Mouse (Mus musculus) heart, postnatal 10 days (tissue): ENCODE results near the gene Serp1. TPM values are rescaled to one million over a fixed set of nuclear protein-coding genes. Genes with fewer than 3 reads are reported as not detected.

Source experiments
- DNase-seq, 2 experiments: peaks; one replicate each; pipeline ENCODE4 v3.0.0; 2021
- intact Hi-C: fragments of 180-260 bp; cut with DNase I; formaldehyde crosslinking; loops from one replicate; pipeline ENCODE4 v1.15.1; 2025
- total RNA-seq, 2 experiments: library from RNA; stranded (reverse); gene quantifications; 2 replicates each; pipeline ENCODE4 v1.2.3; 2021

Serp1 gene
- 10 to 100 TPM; 20.7 to 21.4 TPM for total RNA-seq

DNA sequence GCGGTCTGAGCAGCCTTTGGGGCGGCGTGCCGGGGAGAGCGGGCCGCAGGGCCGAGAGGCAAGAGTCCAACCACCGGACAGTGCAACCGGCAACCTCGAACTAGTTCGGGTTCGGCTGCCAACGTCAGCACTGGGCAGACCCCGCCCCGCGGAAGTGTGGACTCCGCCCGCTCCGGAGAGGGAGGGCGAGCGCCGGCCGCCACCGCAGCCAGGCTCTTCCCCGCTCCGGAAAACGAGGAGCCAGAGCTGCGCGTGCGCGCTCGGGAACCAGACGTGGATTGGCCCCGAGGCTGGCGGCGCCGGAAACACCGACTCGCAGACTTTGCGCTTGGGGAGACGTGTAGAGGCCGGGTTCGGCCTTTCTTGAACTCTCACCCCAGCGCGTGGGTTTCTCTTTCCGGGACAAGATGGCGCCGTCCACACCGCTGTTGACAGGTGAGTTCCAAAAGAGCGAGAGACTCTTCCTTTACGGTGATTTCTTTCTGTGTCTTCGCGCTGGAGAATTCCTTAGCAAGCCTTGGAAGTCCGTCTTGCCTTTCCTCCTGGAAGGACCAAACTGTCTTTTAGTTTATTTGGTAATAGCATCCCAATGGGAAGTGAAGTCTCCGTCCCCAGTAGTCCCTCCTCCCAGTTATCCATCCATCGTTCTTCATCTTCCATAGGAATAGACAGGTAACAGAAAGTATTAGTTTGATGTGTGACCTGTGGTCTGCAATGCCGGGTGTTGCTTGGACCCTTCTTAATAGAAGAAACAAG, at the start of gene Serp1, which contains the start of gene Eif2a:
Gene Serp1, minus strand, starts transcription at position 241 of the 756 bp plus-strand sequence.
Gene Eif2a, plus strand, starts transcription at position 170 of the 756 bp plus-strand sequence.
- intact Hi-C loops = loop anchor here (2.0 to 5.0 kb wide), 3 partner anchors 51 to 679 kb away; partner anchors contain the start of genes Pfn2 and Selenot
- peak; percentile 99 for DNase-seq

DNA sequence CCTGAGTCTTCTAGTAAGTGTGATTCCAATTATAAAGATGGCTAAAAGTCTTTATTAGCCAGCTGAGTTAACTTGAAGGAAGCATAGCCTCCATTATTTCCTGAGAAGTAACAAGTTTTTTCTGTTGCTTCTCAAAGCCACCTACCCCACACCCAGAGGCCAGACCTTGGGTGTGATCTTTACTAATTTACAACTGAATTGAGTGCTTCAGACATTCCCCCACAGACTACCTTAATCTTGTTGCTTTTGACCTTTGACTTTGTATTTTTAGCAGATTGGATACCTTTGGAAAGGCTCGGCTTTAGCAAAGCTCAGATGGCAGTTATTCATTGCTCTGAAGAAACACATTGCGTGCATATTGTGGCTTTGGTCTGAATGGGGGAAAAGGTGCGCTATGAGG, 45.1 kb upstream of the Serp1 start:
- intact Hi-C loops = no loop called here
- no peak for DNase-seq

GRCm38 (mm10) chr3:58561437-58561836, 35.7 kb upstream of the Serp1 start:
- peak; percentile 10 to 19 for DNase-seq
- intact Hi-C loops = no loop called here

DNA sequence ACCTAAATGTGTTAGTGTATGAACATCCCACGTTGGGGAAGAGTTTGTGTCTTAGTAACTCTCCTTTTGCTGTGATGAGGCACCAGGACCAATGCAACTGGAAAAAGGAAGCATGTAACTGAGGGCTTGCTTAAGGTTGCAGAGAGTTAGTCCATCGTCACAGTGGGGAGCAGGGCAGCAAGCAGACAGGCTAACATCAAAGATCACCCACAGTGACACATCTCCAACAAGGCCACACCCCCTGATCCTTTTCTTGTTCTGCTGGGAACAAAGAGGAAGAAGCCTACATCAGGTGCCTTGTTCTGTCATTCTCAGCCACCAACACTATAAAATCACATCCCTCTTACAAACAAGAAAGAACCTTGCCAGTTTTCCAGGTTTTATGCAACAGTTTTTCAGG, 34.2 kb upstream of the Serp1 start:
- DNase-seq = no peak
- intact Hi-C loops = no loop called here

GRCm38 (mm10) chr3:58556649-58557048, 31.0 kb upstream of the Serp1 start:
- no peak for DNase-seq
- intact Hi-C loops = no loop called here

DNA sequence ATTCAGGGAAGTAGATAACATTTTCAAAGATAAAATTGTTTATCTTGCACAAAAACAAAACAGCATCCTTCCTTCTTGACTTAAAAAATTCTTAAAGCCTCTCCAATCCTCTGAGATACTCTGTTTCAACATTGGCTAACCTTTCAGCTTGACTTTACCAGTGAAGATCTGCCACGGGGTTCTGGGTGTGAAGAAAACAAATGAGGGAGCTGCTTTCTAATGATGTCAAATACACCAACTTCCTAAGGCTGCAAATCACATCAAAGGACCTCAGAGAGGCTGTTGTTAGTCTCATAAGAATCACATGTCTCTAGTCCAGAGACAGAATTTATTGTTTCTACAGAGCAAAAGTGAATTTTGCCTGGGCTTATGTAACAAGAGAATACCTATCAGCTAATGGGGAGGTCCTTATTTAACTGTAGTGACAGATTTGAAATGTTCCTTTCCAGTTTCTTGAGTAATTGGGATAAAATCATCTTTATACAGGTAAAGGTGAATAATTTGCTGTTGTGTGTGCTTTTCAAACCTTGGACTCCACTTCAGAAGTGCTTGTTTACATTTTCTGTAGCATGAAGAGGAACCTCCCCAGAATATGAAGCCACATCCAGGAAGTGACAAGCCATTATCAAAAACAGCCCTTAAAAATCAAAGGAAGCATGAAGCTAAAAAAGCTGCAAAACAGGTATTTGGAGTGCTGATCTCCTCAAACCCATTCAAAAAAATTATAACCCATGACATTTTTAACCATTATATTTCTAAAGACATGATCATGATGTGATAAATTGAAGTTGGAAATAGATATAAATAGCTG, 26.5 kb upstream of the Serp1 start:
- intact Hi-C loops = no loop called here
- DNase-seq = no peak

DNA sequence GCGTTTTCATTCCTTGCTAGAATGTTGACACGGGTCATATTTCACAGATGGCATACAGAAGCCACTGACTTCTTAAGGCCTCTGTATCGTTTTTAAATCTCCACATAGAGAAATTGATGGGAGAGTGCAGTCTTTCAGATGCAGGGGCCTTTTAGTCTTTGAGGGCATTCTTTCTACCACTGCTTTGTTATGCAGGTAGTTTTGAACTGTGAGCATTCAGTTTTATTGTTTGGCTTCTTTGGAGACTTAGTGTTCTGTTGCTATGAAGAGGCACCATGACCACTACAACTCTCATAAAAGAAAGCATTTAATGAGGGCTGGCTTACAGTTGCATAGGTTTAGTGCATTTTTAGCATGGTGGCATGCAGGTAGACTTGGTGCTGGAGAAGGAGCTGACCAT, 10.9 kb upstream of the Serp1 start:
- intact Hi-C loops = no loop called here
- no peak for DNase-seq

GRCm38 (mm10) chr3:58526408-58526737, 681 bp upstream of the Serp1 start:
- intact Hi-C loops = loop anchor here (2.0 to 5.0 kb wide), 2 partner anchors 50 to 679 kb away; partner anchors contain the start of genes Pfn2 and Selenot
- DNase-seq = no peak

DNA sequence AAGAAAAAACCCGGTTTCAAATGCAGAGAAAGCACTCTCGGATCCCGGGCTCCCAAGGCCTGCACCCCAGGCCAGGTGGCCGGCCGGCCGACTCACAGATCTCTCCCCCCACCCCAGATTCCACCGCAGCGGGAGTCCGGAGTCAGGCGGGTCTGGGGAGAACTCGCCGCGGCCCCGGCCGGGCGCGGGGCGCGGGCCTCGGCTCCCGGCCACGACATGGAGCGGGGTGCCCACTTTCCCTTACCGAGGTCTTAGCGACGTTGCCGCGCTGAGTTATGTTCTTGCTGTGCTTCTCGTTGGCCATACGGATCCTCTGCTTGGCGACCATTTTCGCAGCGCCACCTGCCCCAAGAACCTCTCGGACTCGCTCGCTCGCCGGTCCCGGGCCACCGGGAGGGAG, 526 bp downstream of the Serp1 start:
- no peak for DNase-seq
- intact Hi-C loops = loop anchor here (2.0 to 5.0 kb wide), 2 partner anchors 108 to 678 kb away; partner anchors contain the start of gene Pfn2

DNA sequence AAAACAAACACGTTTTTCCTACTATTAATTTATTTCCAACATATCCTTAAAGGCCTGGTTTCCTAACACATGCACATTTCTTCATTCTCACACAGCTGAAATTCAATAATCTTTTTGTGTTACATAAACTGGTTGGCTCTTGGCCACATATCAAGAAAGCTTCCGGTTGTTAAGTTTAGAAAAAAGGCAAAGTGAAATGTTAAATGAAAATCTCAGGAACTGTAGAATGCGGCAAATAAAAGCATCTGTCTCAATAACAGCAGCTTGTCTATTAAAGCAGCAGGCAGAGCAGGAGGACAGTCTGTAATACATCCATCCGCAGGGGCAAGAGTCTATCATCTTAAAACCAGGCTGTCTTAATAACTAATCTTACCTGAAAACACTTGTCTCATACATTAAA, 1.4 kb downstream of the Serp1 start:
- DNase-seq = peak in 1 of 2 experiments; percentile 16
- intact Hi-C loops = loop anchor here (2.0 kb wide), 1 partner anchor 107 kb away; no protein-coding TSS in a partner anchor

DNA sequence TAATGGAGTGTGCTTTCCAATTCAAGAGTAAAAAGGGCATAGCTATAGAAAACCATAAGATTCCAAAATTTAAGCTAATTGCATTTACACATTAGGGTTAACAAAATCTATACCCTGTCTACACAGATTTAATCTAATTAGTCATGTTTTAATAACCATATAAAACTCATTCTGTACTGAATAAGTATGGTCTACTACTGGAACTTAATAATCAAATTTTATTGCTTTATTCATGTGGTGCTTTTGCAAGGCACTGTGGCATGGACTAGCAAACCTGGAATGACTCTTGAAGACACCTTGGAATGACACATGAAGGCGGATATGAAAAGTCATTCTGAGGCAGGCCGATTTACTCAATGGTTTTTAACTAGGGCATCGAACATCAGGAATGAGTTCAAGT, 2.3 kb downstream of the Serp1 start:
- intact Hi-C loops = no loop called here
- DNase-seq = no peak

DNA sequence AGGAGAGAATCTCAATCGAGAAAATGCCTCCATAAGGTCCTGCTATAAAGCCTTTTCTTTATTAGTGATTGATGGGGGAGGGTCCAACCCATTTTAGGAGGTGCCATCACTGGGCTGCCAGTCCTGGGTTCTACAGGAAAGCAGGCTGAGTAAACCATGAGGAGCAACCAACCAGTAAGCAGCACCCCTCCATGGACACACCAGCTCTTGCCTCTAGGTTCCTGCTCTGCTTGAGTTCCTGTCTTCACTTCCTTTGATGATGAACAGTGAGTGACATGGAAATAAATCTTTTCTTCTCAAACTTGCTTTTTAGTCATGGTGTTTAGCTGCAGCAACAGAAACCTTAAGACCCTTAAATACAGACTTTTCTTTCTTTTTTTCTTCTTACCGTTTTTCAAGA, 4.3 kb downstream of the Serp1 start:
- intact Hi-C loops = no loop called here
- no peak for DNase-seq

- no peak for DNase-seq
Measured at GRCm38 (mm10) chr3:58520286-58520685, 5.4 kb downstream of the Serp1 start.

DNA sequence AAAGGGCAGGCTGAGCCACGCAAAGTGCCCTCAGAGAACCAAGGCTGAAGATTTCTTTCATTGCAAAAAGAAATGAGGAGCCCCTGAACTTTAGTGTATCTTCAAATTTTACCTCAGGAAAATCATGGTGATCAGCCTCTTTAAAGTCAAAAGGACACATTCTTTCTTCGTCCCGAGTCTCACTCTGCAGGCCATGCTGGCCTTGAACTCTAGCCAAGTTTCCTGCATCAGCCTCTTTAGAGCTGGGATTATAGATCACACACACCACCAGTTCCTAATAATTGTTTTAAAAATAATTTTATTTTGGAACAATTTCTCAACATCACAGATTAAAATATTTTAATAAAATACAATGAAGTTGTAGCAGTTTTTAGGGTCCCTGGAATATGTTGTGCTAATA, 6.2 kb downstream of the Serp1 start:
- intact Hi-C loops = no loop called here

More at GRCm38 (mm10) chr3:58520286-58520685, 5.4 kb downstream of the Serp1 start:
- intact Hi-C loops = no loop called here

GRCm38 (mm10) chr3:58518962-58519361, 6.7 kb downstream of the Serp1 start:
- intact Hi-C loops = no loop called here
- no peak for DNase-seq

More for the DNA sequence above, 6.2 kb downstream of the Serp1 start:
- no peak for DNase-seq

DNA sequence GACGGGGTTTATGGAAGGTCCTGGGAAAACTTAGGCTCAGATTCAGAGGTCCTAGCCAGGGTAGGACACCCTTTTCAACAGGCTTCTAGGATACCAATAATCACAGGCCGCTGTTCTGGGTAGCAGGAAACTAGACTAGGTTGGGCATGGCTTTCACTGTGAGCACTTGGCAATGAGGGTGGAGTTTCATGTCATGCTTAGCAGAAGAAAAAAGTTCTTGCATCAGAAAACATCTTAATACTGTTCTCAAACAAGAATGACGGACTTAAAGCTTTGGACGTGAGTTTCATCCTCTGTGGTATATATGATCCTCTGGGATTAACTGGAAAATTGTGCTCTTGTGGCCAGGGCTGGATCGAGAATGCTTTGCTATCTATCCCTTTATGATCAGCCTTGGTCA, 7.9 kb downstream of the Serp1 start:
- intact Hi-C loops = no loop called here
- DNase-seq = no peak

DNA sequence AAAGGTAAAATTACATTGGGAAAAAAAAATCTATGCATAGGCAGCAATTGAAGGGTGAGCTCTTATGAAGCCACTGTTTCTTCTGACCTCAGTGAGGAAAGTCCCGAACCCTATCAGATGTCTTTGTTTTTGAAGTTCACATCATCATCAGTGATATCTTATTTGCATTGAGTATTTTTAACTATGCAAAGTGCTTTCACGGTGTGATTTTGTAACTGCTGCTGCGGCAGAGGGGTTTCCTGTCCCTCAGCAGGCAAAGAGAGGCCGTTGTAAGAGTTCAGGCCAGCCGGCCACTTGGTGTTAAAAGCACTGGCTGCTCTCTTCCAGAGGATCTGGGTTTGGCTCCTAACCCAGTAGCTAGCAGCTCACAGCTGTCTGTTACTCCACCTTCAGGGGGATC, 8.4 kb downstream of the Serp1 start:
- DNase-seq = no peak
- intact Hi-C loops = no loop called here

- intact Hi-C loops = no loop called here
- no peak for DNase-seq
Measured at GRCm38 (mm10) chr3:58516602-58516976, 9.1 kb downstream of the Serp1 start.

- no peak for DNase-seq
- intact Hi-C loops = no loop called here
Measured at GRCm38 (mm10) chr3:58515947-58516601, 9.6 kb downstream of the Serp1 start.

- no peak for DNase-seq
- intact Hi-C loops = no loop called here
Measured at GRCm38 (mm10) chr3:58513483-58513882, 12.2 kb downstream of the Serp1 start.

GRCm38 (mm10) chr3:58512740-58513139, 13.0 kb downstream of the Serp1 start:
- intact Hi-C loops = no loop called here
- no peak for DNase-seq
